Mouse (Mus musculus) cerebellum, postnatal 25 days (tissue): ENCODE data around the gene Vmn1r94.
"Not testable (repeated sequence)": the region's sequence is repeated elsewhere in the genome, so short reads cannot be mapped to it uniquely, and the experiment has no call there.

ENCODE experiments used
- DNase-seq, 2 experiments: peaks; one replicate each; pipeline ENCODE4 v3.0.0; 2021; ENCODE audit warnings: mixed read lengths in 2 of 2

Gene Vmn1r94

GRCm38 (mm10) chr7:20168277-20168676, at the start of gene Vmn1r94:
Vmn1r94 (minus strand) TSS chr7:20168377.
- not testable (repeated sequence) for DNase-seq

- DNase-seq: not testable (repeated sequence)
Observed at GRCm38 (mm10) chr7:20205507-20205906, 37.3 kb upstream of the Vmn1r94 start, which contains the start of gene Gm6164. Gm6164 (minus strand) TSS chr7:20205607.

DNA sequence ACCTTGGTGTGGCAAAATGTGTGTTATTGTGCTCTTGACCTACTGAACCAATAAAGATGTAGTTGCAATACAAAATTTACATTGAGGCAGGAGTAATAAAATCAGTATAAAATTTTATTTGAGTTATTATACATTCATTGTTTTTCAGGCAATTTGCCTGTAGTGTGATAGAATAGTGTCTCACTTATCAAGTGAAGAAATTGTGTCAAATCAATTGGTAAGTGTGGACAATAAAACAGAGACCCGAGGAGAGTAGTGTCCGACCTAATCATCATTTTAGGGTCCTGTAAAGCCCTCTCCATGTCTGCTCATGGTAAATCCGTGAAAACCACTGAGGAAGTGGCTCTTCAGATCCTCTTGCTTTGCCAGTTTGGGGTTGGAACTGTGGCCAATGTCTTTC, 25.2 kb upstream of the Vmn1r94 start, which contains the start of gene Vmn1r95:
TSS of gene Vmn1r95 (plus strand) at position 301 of the 400 bp plus-strand sequence.
- DNase-seq: not testable (repeated sequence)

- not testable (repeated sequence) for DNase-seq
Observed at GRCm38 (mm10) chr7:20138988-20139387, 29.2 kb downstream of the Vmn1r94 start, which contains the start of gene Vmn1r93. Vmn1r93 (minus strand) TSS chr7:20139088.

DNA sequence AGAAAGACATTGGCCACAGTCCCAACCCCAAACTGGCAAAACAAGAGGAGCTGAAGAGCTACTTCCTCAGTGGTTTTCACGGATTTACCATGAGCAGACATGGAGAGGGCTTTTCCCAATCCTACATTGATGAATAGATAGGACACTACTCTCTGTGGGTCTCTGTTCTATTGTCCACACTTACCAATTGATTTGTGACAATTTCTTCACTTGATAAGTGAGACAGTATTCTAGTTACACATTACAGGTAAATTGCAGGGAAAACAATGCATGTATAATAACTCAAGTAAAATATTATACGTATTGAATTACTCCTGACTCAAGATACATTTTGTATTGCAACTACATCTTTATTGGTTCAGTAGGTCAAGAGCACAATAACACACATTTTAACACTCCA, 45.7 kb downstream of the Vmn1r94 start, which contains the start of gene Gm16442:
TSS of gene Gm16442 (minus strand) at position 101 of the 400 bp plus-strand sequence.
- DNase-seq: not testable (repeated sequence)
